Mouse (Mus musculus) cerebellum, adult 2 months (tissue): ENCODE measurements at regions not wholly inside any gene's neighbourhood (a gene's known extent, or its start where the extent isn't known, plus 50 kb on each side); places are given as distances from the start of the nearest gene placed in this dataset.

Experiments
- CTCF ChIP-seq: fragments of 200-500 bp; IDR thresholded peaks from 2 replicates; pipeline ENCODE4 v1.5.1; 2011; ENCODE audit warnings: low read depth, mild to moderate bottlenecking, control low read depth, low read length, moderate library complexity, borderline replicate concordance; ENCODE audit not compliant: insufficient read depth
- POLR2A ChIP-seq: fragments of 200-500 bp; IDR thresholded peaks from 2 replicates; pipeline ENCODE4 v1.6.1; 2011; ENCODE audit warnings: low read length, control low read depth, borderline replicate concordance; ENCODE audit not compliant: insufficient read depth

DNA sequence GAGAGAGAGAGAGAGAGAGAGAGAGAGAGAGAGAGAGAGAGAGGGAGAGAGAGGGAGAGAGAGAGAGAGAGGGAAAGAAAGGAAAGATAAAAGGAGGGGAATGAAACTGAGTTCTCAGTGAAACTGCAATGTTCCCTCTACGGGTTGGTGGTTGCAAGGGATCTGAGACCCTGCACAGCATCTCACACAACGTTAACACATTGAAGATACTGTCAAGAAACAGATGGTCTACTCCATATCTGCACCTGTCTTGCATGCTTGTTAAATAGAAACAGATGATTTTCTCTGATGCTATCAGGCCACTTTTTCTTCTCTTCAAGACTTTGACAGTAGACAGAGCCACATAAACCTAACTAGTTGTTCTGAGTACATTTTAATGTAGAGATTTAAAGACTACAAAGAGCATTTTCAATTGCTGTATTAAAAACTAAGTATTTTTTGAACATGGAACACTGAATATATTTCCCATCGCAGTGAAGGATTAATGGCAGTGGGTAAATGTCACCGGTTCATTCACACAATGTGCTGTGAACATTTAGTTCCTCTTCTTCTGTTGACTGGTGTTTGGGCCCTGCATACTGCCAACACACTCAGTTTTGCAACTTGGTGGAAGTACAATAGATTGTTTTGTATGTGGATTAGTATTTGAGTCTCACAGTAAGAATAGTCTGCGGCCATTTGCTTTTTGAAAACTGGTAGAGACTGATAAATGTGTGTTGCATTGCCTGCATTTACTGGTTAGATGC is 270.8 kb downstream of the Epha7 start:
- no peak for TF ChIP-seq CTCF
- no peak for TF ChIP-seq POLR2A
